Mouse (Mus musculus): ENCODE data around the gene Olfr1441.

DNA sequence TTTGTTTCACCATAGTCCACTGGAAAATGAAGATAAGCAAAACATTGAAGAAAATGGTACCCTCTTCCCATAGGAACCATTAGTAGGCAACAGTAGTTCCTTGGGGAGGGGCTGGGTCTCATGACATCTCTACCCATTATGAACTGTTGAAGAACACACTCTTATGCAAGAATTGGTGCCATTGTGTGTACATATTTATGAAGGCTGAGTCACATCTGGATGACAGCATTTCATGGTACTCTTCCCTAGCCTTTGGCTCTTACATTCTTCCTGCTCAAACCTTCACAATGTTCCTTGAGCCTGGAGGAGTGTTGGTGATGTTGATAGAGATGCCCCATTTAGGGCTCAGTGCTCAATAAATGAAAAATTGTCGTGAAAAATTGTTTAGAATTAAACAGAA lies 22.3 kb downstream of the Olfr1441 start:
- TF ChIP-seq CTCF (IDR thresholded peaks at IDR 0.05; ENCODE audit: insufficient read depth, low read depth, low read length) (no peak), POLR2A (IDR thresholded peaks at IDR 0.05; ENCODE audit: insufficient read depth, low read depth, low read length) (no peak)

All from olfactory bulb, adult 2 months (tissue).